Mouse (Mus musculus): ENCODE data around the gene Rsf1.

Gene Rsf1

DNA sequence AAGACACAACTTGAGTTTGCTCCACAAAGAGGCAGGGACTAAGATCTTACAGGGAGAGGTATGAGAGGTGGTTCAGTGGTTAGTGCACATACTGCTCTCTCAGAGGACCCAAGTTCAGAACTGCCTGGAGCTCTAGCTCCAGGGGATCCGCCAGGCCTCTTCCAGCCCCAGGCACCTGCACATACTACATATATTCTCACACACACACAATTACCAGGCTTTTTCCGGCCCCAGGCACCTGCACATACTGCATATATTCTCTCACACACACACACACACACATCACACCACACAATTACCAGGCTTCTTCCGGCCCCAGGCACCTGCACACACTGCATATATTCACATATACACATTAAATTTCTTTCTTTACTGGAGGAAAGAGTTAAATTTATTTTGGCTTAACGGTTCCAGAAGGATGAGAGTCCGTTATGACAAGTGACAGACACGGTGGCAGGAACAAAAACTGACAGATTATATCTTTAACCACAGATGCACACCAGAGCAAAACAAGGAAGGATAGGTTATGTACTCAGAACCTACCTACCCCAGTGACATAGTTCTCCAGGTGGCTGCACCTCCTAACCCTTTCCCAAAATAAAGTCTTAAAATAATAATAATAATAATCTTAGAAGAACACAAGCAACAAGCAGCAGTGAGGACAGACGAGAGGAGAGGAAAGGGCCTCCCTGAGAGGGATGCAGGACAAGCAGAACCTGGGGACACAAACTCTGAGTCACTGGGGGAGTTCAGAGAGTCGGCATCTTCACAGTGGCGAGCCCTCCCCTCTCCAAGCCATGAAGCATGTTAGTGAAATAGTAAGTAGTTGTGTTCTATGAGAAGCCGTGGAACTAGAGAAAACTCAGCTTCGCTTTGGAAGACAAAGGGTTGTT, 144.2 kb downstream of the Rsf1 start:
- DNase-seq (ENCODE audit: low read depth, low spot score) = no peak

DNA sequence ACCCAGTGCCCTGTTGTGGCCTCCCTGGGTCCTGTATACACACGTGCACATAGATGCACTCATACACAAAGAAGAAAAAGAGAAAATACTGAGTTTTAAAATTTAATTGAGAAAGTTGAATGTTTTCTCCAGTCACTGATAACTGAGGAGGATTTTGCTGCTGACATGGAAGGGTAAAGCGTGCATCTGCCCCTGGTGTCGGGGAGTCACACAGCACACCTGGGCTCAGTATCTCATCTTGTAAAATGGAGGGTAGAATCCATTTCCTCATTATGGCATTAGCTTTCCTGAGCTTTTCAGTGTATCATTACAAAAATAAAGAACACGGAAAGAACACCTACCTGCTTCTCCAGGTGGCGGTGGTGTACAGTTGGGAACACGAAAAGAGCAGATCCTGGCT, 145.7 kb downstream of the Rsf1 start:
- DNase-seq (ENCODE audit: low read depth, low spot score) = no peak

DNA sequence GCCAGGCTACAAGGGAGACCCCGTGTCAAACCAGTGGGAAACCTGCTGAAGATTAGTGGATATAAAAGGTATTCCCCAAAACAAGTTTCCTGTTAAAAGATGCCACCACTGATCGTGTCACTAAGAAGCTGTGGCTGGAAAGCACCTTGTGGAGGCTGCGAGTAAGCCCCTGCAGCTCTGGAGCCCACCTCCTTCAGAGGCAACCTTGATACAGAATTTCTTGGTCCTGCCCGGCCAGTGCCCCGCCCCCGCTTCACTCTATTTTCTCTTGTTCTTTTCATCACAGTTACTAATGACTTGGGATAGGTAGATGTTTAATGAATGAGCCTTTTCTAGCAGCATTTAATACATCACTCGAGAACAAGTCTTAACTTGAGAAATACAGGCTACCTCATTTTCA, 146.4 kb downstream of the Rsf1 start:
- DNase-seq (ENCODE audit: low read depth, low spot score) = no peak

DNA sequence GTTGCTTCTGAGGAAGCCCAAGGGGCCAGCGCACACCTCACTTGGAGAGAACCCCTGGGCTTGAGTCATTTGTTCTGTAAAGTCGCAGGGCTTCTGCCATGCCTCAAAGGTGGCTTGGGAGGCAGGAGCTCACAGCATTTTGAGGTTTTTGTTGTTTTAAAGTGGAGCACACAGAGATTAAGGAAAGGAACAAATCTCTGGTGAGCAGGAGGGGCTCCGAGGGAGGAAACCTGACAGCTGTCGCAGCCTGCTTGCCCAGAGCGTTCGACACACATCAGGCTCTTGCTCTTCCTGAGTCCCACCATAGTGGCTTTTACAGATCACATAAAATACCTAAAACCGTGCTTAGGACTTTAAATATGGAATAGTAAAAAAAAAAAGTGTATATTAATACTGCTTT, 147.1 kb downstream of the Rsf1 start:
- DNase-seq (ENCODE audit: low read depth, low spot score) = no peak

DNA sequence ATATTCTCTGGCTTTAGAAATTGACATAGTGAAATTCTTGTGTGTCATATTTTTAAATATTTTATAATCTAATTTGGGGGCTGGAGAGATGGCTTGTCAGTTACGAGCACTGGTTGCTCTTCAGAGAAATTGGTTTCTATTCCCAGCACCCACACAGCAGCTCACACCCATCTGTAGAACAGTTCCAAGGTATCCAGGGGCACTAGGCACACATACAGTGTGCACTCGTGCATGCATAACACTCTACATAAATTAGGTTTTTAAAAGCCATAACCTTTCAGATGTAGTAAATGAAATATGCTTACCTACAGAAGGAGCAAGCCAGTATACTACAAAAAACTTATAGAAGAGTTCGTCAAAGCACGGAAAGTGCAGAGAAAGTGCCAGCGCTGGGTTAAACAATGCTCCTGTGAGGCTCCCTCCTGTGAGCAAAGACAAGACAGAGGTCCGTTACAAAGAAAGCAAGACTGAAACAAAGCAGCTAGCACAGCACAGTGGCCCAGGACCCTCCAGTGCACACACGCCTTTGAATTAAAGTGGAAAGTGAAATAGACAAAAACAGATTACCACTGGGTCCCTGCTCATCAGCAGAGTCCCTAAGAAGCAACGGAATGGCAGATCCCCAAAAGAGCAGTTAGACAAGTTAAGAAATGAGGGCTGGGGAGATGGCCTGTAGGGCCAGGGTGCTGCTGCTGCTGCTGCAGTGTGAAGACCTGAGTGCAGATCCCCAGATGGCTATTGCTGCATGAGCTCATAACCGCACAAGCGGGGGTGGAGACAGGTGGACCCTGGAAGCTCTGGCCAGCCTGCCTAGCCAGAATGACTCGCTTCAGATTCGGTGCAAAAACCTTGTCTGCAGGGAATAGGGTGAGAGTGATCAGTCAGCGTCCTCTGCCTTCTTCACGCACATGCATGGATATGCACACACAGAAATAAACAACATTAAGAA, 149.3 kb downstream of the Rsf1 start:
- DNase-seq (ENCODE audit: low read depth, low spot score) = no peak

DNA sequence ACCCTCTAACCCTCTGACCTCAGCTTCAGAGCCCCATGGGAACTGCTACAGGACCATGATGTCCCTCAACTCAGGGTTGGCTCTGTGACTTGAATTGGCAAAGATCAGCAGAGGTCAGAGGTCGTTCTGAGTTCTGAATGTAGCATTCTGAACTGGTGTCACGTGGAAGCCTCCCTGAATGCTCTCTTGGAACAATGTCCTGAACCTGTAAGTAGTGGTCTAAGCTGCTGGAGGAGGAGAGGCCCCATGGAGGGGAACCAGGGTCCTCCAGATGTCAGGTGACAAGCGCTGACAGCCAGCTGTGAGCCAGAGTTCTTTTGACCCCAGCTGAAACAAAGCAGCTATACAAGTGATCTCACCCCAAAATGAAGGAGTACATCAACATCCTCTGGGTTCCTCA, 150.7 kb downstream of the Rsf1 start:
- no peak for DNase-seq (ENCODE audit: low read depth, low spot score)

DNA sequence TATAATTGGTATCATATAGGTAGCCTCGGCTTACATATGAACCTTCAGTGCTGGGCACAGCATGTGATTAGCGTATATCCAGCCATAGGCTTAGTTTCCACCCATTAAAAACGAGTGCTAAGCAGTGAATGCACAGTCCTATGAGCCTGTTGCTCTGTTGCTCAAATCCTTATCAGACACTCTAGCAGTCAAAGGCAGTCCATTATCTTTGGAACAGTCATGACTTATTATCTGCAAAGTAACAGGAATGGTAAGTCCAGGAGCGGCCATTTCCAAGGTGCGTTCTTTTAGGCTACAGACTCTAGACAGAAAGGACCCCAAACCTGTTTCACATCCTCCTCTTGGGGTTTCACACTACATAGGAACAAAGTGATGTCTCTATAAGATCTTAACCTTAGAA, 153.9 kb downstream of the Rsf1 start:
- DNase-seq (ENCODE audit: low read depth, low spot score) = no peak

DNA sequence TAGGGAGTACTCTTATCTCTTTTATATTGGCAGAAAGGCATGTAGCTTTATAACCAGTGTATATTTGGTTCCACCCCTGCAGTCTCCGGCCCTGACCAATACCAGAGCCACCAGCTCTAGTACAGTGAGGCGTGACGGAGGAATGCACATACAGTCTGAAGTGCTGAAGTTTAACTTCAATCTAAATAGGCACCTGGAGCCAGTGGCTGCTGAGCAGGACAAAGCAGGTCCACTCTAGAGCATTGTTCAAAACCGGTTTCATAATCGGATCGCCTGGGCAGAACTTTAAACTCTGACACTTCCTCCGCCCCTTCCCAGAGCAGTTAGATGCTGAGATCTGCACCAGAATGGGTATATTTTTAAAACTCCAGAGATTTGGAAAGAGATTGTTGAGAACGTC, 155.3 kb downstream of the Rsf1 start:
- no peak for DNase-seq (ENCODE audit: low read depth, low spot score)

DNA sequence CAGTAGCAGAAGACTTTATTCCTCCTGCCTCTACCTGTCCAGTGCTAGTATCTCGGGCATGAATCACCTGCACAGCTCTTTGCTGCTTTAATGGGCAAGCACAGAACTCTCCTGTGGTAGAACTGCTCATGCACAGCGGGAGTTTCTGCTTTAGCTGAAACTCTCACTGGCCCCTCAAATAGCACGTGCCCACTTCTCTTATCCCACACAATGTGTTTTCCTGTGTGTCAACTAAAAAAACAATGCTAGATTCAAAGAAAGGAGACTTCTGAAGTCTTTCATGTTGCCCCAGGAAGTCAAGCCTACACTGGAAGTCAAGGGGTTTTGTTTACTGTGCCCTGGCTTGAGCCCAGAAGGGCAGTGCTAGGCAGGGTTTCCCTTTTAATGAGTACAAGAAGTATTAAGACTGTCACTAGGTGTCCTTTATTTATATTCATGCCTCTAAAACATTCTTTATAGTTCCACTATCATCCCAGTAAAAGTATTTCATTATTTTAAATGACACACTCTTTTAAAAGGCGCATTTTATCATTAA, 156.3 kb downstream of the Rsf1 start:
- no peak for DNase-seq (ENCODE audit: low read depth, low spot score)

DNA sequence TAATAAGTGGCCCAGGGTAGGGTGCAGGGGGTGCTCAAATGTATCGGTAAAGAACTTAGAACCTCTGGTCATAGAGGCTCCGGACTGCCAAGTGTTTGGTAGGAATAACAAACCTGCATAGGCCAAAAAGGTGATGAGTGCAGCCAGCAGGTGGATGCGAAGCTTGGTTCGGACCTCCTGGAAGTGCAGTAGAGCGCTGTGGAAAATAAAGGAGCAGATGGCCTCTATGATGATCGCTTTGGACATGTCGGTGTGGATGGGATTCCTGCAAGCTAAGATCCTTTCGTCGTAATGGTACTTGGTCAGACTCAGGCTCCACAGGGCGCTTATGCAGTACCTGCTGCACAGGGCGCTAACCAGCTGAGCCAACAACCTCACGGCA, 157.6 kb downstream of the Rsf1 start:
- DNase-seq (ENCODE audit: low read depth, low spot score) = no peak

DNA sequence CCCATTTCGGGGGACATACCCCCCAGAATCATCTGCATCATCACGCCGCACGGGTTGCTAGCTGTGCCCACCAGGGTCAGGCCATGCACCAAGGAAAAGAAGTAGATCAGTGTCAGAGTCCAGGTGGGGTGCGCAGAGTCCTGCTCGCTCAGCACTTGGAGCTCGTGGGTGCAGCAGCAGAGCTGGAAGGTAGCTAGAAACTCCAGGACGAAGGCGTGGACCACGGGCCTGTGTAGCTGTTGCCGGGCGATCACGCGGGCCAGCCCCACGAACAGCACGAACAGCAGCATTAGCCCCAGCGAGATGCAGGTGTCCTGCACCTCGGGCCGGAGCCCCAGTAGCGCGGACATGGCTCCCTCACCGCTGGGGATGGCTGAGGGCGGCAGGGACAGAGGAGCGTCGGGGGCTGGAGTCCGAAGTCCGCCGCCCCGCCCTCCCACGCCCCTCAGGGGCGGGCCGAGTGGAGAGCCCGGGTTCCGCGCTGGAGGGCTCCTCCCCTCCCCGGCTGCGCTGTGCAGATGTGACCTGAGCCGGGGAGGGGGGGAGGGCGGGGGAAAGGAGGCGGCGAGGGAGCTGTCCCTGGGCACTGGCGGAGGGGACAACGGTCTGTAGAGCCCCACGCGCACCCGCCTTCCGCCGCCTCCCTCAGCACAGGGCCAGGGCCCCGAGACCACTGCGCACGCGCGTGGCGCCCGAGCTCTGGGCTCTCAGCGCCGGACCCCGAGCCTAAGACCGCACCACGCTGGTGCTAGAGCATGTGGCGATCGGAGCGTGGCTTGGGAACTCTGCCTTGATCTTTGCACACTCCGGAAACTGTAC, 158.2 kb downstream of the Rsf1 start, which contains the start of gene Aqp11:
Aqp11 (minus strand) TSS at position 652 of the 819 bp plus-strand sequence.
- DNase-seq (ENCODE audit: low read depth, low spot score) = peak; percentile 79

DNA sequence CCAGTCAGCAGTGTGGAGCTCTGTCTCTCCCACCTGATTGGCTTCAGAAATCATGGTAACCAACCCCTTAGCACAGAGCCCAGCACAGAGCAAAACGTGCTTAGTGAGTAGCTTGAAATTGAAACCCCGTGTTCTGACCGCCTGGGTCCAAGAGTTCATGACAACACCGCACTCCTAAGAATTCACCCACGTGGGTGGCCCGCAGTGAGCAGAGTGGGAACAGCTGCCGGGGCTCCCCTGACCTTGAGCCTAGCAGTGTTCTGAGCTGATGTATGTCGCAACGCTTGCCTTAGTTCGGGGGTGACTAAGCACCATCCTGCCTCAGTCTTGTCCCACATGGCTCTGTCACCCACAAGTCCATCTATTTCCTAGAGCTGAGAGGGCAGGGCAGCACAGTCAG, 161.3 kb downstream of the Rsf1 start:
- no peak for DNase-seq (ENCODE audit: low read depth, low spot score)

DNA sequence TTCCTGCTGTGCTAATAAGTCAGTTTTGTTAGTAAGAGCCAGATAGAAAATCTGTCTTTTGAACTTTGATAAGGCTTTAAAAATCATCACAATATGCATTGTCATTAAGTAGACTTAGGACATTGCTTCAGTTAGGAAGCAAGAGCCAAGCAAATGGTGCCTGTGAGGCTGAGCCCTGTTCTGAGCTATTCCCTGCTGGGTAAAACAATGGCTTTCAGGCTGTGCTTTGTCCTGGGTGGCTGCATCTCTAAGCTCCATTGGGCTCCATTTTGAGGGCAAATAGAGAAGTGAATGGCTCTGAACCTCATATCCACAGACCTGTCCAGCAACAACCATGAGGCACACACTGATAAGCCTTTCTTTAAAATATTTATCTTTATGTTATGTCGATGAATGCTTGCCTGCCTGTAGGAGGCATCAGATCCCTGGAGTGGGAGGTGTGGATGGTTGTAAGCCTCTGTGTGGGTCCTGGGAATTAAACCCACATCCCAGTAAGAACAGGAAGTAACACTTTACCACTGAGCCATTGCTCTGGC, 162.1 kb downstream of the Rsf1 start:
- no peak for DNase-seq (ENCODE audit: low read depth, low spot score)

All from embryo, embryonic 11.5 days (tissue).